Mouse (Mus musculus) small intestine, adult 2 months (tissue): ENCODE measurements around the gene Dlg1. TPM values are rescaled to one million over a fixed set of nuclear protein-coding genes. Genes with fewer than 3 reads are reported as not detected.
"Not testable (repeated sequence)": the region's sequence is repeated elsewhere in the genome, so short reads cannot be mapped to it uniquely, and the experiment has no call there.

Experiments
- H3K27ac ChIP-seq: fragments of 200-500 bp; 2 replicates; pipeline ENCODE4 v1.5.1; 2012; ENCODE audit warnings: low read depth, low read length, control low read depth, inconsistent platforms; ENCODE audit not compliant: insufficient read depth
- H3K27me3 ChIP-seq: fragments of 200-500 bp; 2 replicates; pipeline ENCODE4 v1.6.1; 2012; ENCODE audit warnings: mild to moderate bottlenecking, moderate library complexity, low read length, inconsistent platforms; ENCODE audit not compliant: control insufficient read depth, insufficient read depth
- H3K36me3 ChIP-seq: fragments of 200-500 bp; 2 replicates; pipeline ENCODE4 v1.6.1; 2012; ENCODE audit warnings: mild to moderate bottlenecking, low read length, control low read depth, inconsistent platforms; ENCODE audit not compliant: control insufficient read depth, insufficient read depth
- H3K4me1 ChIP-seq: fragments of 200-500 bp; 2 replicates; pipeline ENCODE4 v1.6.1; 2012; ENCODE audit warnings: low read length, inconsistent platforms, mixed read lengths; ENCODE audit not compliant: control insufficient read depth, insufficient read depth, insufficient read length
- H3K4me3 ChIP-seq: fragments of 200-500 bp; 2 replicates; pipeline ENCODE4 v1.5.1; 2012; ENCODE audit warnings: low read depth, mild to moderate bottlenecking, control low read depth, inconsistent platforms, low read length, moderate library complexity
- CTCF ChIP-seq: fragments of 200-500 bp; IDR thresholded peaks from 2 replicates; pipeline ENCODE4 v1.5.1; 2012; ENCODE audit warnings: low read depth, mild to moderate bottlenecking, control low read depth, inconsistent platforms, low read length, moderate library complexity, mixed read lengths; ENCODE audit not compliant: insufficient replicate concordance, insufficient read length; ENCODE audit errors: extremely low read depth
- POLR2A ChIP-seq: fragments of 200-500 bp; IDR thresholded peaks from 2 replicates; pipeline ENCODE4 v1.6.1; 2012; ENCODE audit warnings: low read depth, mild to moderate bottlenecking, control low read depth, inconsistent platforms, low read length, moderate library complexity
- WGBS: fragments of 180-500 bp; shearing (Covaris S2); methylation state at CpG from one replicate; pipeline ENCODE4 v1.1.7; 2018; 5-methylcytosine and 5-hydroxymethylcytosine counted together
- polyA plus RNA-seq: library from polyadenylated mRNA; depleted of rRNA; stranded (reverse); fragments of >200 nt; gene quantifications from 2 replicates; pipeline ENCODE4 v1.2.3, GENCODE M21; 2012

Dlg1 gene
- polyA plus RNA-seq, 1 experiment = 7.0 TPM

DNA sequence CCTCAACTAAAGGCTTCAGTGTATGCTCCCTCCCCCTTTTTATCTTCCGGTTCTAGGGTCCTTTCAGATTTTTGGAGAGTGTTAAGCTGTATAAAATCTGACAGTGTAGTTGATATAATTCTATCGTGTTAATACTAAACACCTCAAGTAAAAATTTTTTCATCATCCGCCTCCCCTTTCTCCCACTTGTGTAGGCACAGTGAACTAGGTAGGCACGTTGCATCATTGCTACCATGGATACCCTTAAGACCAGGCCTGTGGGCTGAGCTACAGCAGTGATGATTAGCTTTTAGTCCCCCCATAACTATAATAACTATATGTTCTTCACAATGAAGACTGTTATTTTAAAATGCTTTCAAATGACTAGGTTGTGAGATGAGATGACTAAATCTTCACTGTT, 34.1 kb downstream of the Dlg1 start:
- Histone ChIP-seq H3K36me3 (no peaks in the 10 kb centered on the region), H3K27me3 (no peaks in the 10 kb centered on the region), H3K27ac (no peak overlapping the region), H3K4me3 (no peak overlapping the region), H3K4me1 (no peaks in the 10 kb centered on the region)
- WGBS = 86% methylated on average over 4 of the region's 4 CpGs
- TF ChIP-seq POLR2A (no peak), CTCF (no peak)

DNA sequence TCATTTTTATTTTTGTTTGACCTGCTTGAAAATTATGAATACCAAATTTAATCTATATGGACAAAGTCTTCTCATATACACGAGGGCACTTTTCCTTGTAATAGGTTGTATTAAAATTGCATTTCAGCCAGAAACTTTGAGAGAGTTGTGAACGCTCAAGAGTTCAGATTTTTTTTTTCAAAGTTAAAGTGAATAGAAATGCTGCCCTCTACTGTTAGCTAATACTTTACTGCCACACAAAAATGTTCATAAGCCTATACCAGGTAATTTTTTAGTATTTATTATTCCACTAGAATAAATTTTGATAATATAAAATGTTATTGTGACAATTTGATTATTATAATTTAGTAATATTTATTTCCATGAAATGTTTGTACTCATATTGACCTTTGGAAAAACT, 42.0 kb downstream of the Dlg1 start:
- H3K27me3 ChIP-seq = no peaks in the 10 kb centered on the region
- H3K36me3 ChIP-seq = no peaks in the 10 kb centered on the region
- no peak overlapping the region for H3K27ac ChIP-seq
- H3K4me3 ChIP-seq = no peak overlapping the region
- H3K4me1 ChIP-seq = 0 out of 2 replicates have a peak, but pooled peaks cover 6% of the 10 kb centered on the region
- no peak for TF ChIP-seq CTCF
- no peak for TF ChIP-seq POLR2A
- WGBS = 5% methylated on average over 2 of the region's 2 CpGs

GRCm38 (mm10) chr16:31705904-31706303, 42.7 kb downstream of the Dlg1 start:
- Histone ChIP-seq H3K27me3 (no peaks in the 10 kb centered on the region), H3K27ac (no peak overlapping the region), H3K36me3 (no peaks in the 10 kb centered on the region), H3K4me1 (0 out of 2 replicates have a peak, but pooled peaks cover 8% of the 10 kb centered on the region), H3K4me3 (no peak overlapping the region)
- WGBS = 61% methylated on average over 3 of the region's 3 CpGs
- no peak for TF ChIP-seq POLR2A

GRCm38 (mm10) chr16:31707326-31707725, 44.1 kb downstream of the Dlg1 start:
- no peak overlapping the region for H3K27ac ChIP-seq
- WGBS = 60% methylated on average over 3 of the region's 3 CpGs
- H3K4me1 ChIP-seq = 0 out of 2 replicates have a peak, but pooled peaks cover 8% of the 10 kb centered on the region
- H3K36me3 ChIP-seq = no peaks in the 10 kb centered on the region
- TF ChIP-seq CTCF (no peak), POLR2A (no peak)
- H3K27me3 ChIP-seq = no peaks in the 10 kb centered on the region
- no peak overlapping the region for H3K4me3 ChIP-seq

DNA sequence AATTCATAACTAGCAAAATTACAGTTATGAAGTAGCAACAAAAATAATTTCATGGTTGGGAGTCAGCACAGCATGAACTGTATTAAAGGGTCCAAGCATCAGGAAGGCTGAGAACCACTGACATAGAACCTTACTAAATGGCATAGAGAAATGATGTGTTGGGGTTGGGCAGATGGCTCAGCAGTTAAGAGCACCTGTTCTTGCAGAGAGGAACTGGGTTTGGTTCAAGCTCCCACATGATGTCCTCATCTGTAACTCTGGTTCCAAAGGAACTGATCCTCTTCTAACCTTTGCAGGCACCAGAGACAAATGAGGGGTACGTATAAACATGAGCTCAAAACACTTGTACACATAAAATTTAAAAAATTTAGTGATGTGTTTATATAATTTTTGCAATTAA, 59.7 kb downstream of the Dlg1 start:
- H3K4me3 ChIP-seq = no peak overlapping the region
- no peaks in the 10 kb centered on the region for H3K36me3 ChIP-seq
- TF ChIP-seq POLR2A (no peak), CTCF (no peak)
- no peaks in the 10 kb centered on the region for H3K4me1 ChIP-seq
- no peak overlapping the region for H3K27ac ChIP-seq
- H3K27me3 ChIP-seq = no peaks in the 10 kb centered on the region
- 91% methylated on average over 1 of the region's 1 CpGs for WGBS

- Histone ChIP-seq H3K36me3 (no peaks in the 10 kb centered on the region), H3K4me3 (no peak overlapping the region), H3K4me1 (no peaks in the 10 kb centered on the region), H3K27ac (no peak overlapping the region), H3K27me3 (no peaks in the 10 kb centered on the region)
- WGBS = 15% methylated on average over 1 of the region's 1 CpGs
- TF ChIP-seq CTCF (no peak), POLR2A (no peak)
Observed at GRCm38 (mm10) chr16:31724121-31724520, 60.9 kb downstream of the Dlg1 start.

DNA sequence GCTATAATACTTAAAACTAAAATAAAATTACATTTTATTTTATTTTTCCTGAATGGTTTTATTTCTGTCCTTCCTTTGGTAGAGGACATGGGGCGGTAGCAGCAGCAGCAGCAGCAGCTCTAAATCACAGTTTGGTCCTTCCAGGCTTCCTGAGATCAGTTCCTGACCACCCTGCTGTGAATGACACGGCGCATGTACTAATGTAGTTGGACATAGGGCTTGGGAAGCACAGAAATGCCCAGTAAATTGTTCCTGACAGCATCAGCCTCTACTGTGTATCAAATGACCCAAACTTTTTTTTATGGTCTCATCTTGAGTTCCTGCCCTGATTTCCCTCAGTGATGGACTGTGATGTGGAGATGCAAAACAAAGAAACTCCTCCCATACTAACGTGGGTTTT, 61.6 kb downstream of the Dlg1 start:
- 83% methylated on average over 4 of the region's 4 CpGs for WGBS
- Histone ChIP-seq H3K4me1 (no peaks in the 10 kb centered on the region), H3K4me3 (no peak overlapping the region), H3K27me3 (no peaks in the 10 kb centered on the region), H3K36me3 (no peaks in the 10 kb centered on the region), H3K27ac (no peak overlapping the region)
- TF ChIP-seq POLR2A (no peak), CTCF (no peak)

GRCm38 (mm10) chr16:31730971-31731370, 67.7 kb downstream of the Dlg1 start:
- H3K4me3 ChIP-seq, H3K27ac ChIP-seq, H3K4me1 ChIP-seq, H3K27me3 ChIP-seq, H3K36me3 ChIP-seq: not testable (repeated sequence)
- WGBS = 95% methylated on average over 1 of the region's 1 CpGs
